Mouse (Mus musculus) fibroblast of lung, adult 2 months (primary cell): Measurements from ENCODE around the gene Ccdc51.
"Not testable (repeated sequence)": the region's sequence is repeated elsewhere in the genome, so short reads cannot be mapped to it uniquely, and the experiment has no call there.

Experiments used
- DNase-seq: peaks from one replicate; pipeline ENCODE4 v3.0.0-alpha.2; 2011; ENCODE audit warnings: low read depth

The Ccdc51 gene

DNA sequence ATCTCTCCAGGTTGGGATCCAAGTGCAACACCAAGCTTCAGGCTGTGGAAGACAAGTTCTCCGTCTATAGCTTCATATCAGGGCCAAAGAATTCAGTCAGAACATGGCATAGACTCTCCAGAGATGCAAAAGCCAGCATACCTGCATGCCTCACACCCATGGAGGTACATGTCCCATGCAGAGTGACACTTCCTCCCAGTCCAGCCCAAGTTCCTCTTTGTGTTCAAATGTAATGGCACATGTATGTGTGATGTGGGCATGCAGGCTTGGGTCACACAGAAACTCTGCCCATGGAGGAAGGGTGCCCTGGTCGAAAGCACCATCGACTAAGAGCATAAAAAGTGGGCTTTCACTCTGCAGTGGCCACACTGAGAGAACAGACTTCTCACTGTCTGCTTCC is 41.9 kb downstream of the Ccdc51 start:
- no peak for DNase-seq

DNA sequence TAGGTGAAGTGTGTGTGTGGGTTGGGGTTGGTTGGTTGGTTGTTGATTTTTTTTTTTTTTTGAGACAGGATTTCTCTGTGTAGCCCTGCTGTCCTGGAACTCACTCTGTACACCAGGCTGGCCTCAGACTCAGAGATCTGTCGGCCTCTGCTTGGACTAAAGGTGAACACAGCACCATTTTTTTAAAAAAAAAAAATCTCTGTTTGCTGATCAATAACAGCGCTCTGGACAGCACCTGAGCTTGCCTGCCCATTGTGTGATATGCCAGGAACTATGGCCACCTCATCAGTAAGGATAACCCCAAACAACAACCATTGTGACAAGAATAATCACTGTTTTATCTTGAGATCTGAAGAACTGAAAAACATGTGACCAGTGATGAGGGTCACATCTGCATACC is 42.8 kb downstream of the Ccdc51 start:
- no peak for DNase-seq

DNA sequence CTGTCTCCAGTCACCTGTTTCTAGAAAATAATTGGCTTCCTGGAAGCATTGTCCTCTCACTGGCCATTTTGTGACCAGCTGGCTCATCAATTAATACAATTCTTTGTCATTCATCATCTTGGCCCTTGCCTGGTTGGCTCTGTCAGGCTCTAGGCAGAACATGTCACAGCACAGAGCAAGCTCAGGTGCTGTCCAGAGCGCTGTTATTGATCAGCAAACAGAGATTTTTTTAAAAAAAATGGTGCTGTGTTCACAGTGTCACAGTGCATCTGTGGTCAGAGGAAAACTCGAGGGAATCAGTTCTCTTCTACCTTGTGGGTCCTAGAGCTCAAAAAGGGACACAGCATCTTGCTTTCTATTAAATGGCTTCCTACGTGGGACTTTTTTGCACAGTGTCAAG is 43.2 kb downstream of the Ccdc51 start:
- DNase-seq: no peak

DNA sequence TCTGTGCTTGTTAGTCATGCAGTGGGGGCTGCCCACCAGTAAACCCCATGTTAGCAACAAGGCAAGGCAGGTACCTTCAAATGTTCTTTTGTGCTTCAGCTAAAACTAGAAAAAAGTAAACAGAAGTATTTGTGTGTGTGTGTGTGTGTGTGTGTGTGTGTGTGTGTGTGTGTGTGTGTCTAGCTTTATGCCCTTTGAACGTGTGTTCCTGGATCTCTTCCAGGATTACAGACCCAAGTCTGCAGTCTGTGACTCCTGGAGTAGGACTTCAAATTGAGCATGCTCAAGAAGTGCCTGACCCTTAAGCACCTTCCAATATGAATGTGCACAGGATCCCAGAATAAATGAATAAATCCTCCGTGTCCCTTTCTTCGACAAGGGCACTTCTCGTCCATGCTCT is 44.8 kb downstream of the Ccdc51 start:
- DNase-seq: no peak

DNA sequence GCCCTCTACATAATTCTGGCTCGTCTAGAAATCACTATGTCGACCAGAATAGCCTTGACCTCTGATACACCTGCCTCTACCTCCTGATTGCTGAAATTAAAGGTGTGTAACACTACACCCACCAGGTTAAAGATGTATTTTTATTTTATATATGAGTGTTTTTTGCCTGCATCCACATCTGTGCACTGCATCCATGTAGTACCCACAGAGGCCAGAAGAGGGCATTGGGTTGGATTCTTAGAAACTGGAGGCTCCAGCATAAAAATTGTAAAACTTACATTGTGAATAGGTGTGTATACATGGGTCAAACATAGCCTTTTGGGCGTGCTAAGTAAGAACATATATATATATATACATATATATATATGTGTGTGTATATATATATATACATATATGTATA is 45.9 kb downstream of the Ccdc51 start:
- no peak for DNase-seq

DNA sequence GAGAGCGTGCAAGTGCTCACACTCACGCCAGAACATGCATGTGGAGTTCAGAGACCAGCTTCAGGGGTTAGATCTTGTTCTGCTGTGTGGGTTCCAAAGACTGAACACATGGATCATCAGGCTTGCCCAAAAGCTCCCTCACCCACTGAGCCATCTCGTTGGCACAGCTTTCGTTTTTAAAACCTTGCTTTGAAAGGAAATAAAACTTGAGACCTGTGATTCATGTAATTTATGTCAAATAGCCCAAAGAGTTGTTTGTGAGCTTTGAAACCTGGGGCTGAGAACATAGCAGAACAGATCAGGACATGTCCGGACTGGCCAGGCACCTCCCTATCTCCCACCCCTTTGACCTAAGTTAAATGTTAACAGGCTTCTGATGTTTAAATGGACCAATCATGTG is 47.8 kb downstream of the Ccdc51 start:
- DNase-seq: no peak

DNA sequence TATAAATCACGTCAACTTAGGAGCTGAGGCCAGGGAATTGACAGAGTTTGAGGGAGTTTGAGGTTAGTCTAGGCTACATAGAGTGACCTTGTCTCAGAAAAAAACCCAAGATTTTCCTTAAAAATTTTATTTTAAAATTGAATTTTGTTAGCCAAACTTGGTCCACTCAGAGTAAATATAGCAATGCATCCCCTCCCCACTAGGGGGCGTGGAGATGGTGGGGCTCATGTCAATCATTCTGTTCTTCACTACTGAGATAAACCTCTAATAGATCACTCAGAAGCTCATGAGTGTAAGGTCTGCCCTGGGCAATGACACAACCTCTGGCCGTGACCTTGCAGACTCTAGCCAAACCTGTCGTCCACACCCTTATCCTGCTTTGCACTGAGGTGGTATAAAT is 58.1 kb downstream of the Ccdc51 start:
- DNase-seq: not testable (repeated sequence)
